Mouse (Mus musculus) limb, embryonic 12.5 days (tissue): ENCODE measurements around the gene Fank1. TPM values are rescaled to one million over a fixed set of nuclear protein-coding genes. Genes with fewer than 3 reads are reported as not detected.
"Not testable (repeated sequence)": the region's sequence is repeated elsewhere in the genome, so short reads cannot be mapped to it uniquely, and the experiment has no call there.

ENCODE experiments used
- ATAC-seq: fragments of 200-750 bp; cut with Nextera tagmentation; 2 replicates; pipeline ENCODE4 v1.8.0; 2017; ENCODE audit warnings: low read depth, moderate TSS enrichment; ENCODE audit not compliant: insufficient number of reproducible peaks, insufficient read depth, low FRiP score, low TSS enrichment
- H3K27ac ChIP-seq: fragments of 300-500 bp; sonication (generic); 2 replicates; pipeline ENCODE4 v1.5.1; 2016; ENCODE audit warnings: mild to moderate bottlenecking, moderate library complexity
- H3K27me3 ChIP-seq: fragments of 300-500 bp; sonication (generic); 2 replicates; pipeline ENCODE4 v1.6.1; 2016; ENCODE audit warnings: mild to moderate bottlenecking, moderate library complexity
- H3K36me3 ChIP-seq: fragments of 300-500 bp; sonication (generic); 2 replicates; pipeline ENCODE4 v1.6.1; 2016; ENCODE audit warnings: mild to moderate bottlenecking, moderate library complexity
- H3K4me1 ChIP-seq: fragments of 300-500 bp; sonication (generic); replicated peaks from 2 replicates; pipeline ENCODE4 v1.6.1; 2016
- H3K4me2 ChIP-seq: fragments of 300-500 bp; sonication (generic); 2 replicates; pipeline ENCODE4 v1.6.1; 2016; ENCODE audit warnings: mild to moderate bottlenecking, moderate library complexity
- H3K4me3 ChIP-seq: fragments of 300-500 bp; sonication (generic); replicated peaks from 2 replicates; pipeline ENCODE4 v1.5.1; 2016; ENCODE audit warnings: mild to moderate bottlenecking
- H3K9ac ChIP-seq: fragments of 300-500 bp; sonication (generic); replicated peaks from 2 replicates; pipeline ENCODE4 v1.6.1; 2016; ENCODE audit warnings: mild to moderate bottlenecking, moderate library complexity
- H3K9me3 ChIP-seq: fragments of 300-500 bp; sonication (generic); 2 replicates; pipeline ENCODE4 v1.6.1; 2016; ENCODE audit warnings: mild to moderate bottlenecking, moderate library complexity
- WGBS: fragments of 180-500 bp; shearing (Covaris S2); methylation state at CpG from one replicate; pipeline ENCODE4 v1.1.7; 2016; 5-methylcytosine and 5-hydroxymethylcytosine counted together
- polyA plus RNA-seq: library from polyadenylated mRNA; unstranded; fragments of >200 nt; fragmentation: Nextera tagmentation; extraction: Ambion mirVana; gene quantifications from 2 replicates; pipeline ENCODE4 v1.2.1, GENCODE M21; 2016

The Fank1 gene
- polyA plus RNA-seq, 1 experiment from 2014 or later, result 0.16 TPM

GRCm38 (mm10) chr7:133863684-133864083 is 87.0 kb downstream of the Fank1 start:
- H3K27ac ChIP-seq, result no peak overlapping the region
- WGBS, result 92% methylated on average over 4 of the region's 4 CpGs
- no peaks in the 10 kb centered on the region for H3K36me3 ChIP-seq
- no peak overlapping the region for H3K4me3 ChIP-seq
- ATAC-seq, result no peak
- no peak overlapping the region for H3K9ac ChIP-seq
- H3K4me1 ChIP-seq, result no peaks in the 10 kb centered on the region
- no peak overlapping the region for H3K4me2 ChIP-seq
- no peaks in the 10 kb centered on the region for H3K27me3 ChIP-seq
- no peaks in the 10 kb centered on the region for H3K9me3 ChIP-seq

- no peak overlapping the region for H3K9ac ChIP-seq
- ATAC-seq, result no peak
- 84% methylated on average over 4 of the region's 4 CpGs for WGBS
- no peak overlapping the region for H3K4me3 ChIP-seq
- H3K4me2 ChIP-seq, result no peak overlapping the region
- H3K27me3 ChIP-seq, result no peaks in the 10 kb centered on the region
- H3K9me3 ChIP-seq, result no peaks in the 10 kb centered on the region
- H3K27ac ChIP-seq, result no peak overlapping the region
- H3K36me3 ChIP-seq, result no peaks in the 10 kb centered on the region
- no peaks in the 10 kb centered on the region for H3K4me1 ChIP-seq
Measured at GRCm38 (mm10) chr7:133870265-133870664, 93.6 kb downstream of the Fank1 start.

- Histone ChIP-seq H3K4me1 (no peaks in the 10 kb centered on the region), H3K36me3 (no peaks in the 10 kb centered on the region), H3K4me2 (no peak overlapping the region), H3K27ac (no peak overlapping the region), H3K27me3 (no peaks in the 10 kb centered on the region), H3K9ac (no peak overlapping the region), H3K4me3 (no peak overlapping the region), H3K9me3 (no peaks in the 10 kb centered on the region)
- WGBS, result 88% methylated on average over 5 of the region's 5 CpGs
- no peak for ATAC-seq
Measured at GRCm38 (mm10) chr7:133872701-133873100, 96.0 kb downstream of the Fank1 start.

DNA sequence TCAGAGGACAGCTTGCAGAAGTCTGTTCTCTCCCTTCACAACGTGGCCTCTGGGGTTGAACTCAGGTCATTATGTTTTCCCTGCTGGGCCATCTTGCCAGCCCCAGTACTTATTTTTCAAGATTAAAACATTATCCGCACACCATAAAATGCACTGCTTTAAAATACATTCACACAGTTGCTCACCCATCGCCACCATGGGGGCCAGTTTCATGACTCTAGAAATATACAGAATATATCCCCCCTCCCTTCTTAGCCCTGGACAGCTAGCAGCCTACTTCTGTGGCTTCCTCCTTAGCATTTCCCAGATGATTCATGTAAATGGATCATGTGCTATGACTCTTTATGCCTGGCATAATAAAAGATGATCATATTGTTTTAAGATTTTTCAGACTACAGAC is 99.5 kb downstream of the Fank1 start:
- Histone ChIP-seq H3K27me3 (no peaks in the 10 kb centered on the region), H3K9me3 (no peaks in the 10 kb centered on the region), H3K9ac (no peak overlapping the region), H3K4me1 (peaks cover 5% of the 10 kb centered on the region), H3K4me3 (no peak overlapping the region), H3K27ac (no peak overlapping the region), H3K36me3 (no peaks in the 10 kb centered on the region), H3K4me2 (no peak overlapping the region)
- no peak for ATAC-seq
- 63% methylated on average over 3 of the region's 3 CpGs for WGBS

GRCm38 (mm10) chr7:133876646-133877342 is 100.1 kb downstream of the Fank1 start:
- H3K27ac ChIP-seq, result no peak overlapping the region
- no peak for ATAC-seq

DNA sequence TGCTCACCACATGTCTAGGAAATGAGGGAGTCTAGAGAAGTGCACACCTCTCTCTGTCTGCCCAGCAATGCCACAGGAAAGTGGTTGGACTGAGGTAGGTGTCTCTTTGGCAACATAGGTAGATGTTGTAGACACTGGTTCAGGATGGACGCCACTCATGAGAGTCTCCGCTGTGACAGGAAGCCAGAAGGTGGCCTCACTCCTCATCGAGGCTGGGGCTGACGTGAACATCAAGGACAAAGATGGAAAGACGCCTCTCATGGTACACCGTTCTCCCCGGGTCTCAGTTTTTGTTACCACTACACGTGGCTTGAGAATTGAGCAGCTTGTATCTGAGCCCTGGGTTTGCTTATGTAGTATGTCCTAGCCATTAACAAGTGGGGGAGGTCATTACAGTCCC is 103.1 kb downstream of the Fank1 start:
- peaks cover 5% of the 10 kb centered on the region for H3K4me1 ChIP-seq
- no peak overlapping the region for H3K4me3 ChIP-seq
- 94% methylated on average over 8 of the region's 8 CpGs for WGBS

More at GRCm38 (mm10) chr7:133876646-133877342, 100.1 kb downstream of the Fank1 start:
- Histone ChIP-seq H3K4me2 (no peak overlapping the region), H3K4me3 (no peak overlapping the region), H3K9me3 (no peaks in the 10 kb centered on the region), H3K27me3 (no peaks in the 10 kb centered on the region), H3K4me1 (peaks cover 5% of the 10 kb centered on the region), H3K36me3 (no peaks in the 10 kb centered on the region), H3K9ac (no peak overlapping the region)
- whole genome bisulfite sequencing, result 75% methylated on average over 17 of the region's 17 CpGs

GRCm38 (mm10) chr7:133884759-133885431 is 108.2 kb downstream of the Fank1 start:
- H3K4me2 ChIP-seq, H3K4me3 ChIP-seq, H3K27me3 ChIP-seq, H3K36me3 ChIP-seq, H3K9me3 ChIP-seq, H3K9ac ChIP-seq, H3K4me1 ChIP-seq: not testable (repeated sequence)
- H3K27ac ChIP-seq, result 0 out of 2 replicates have a peak overlapping the region, but pooled peaks have one; percentile 45
- peak; percentile 66 for ATAC-seq
- 64% methylated on average over 5 of the region's 9 CpGs for WGBS

More for the DNA sequence above, 103.1 kb downstream of the Fank1 start:
- no peak for ATAC-seq
- H3K9me3 ChIP-seq, result no peaks in the 10 kb centered on the region
- no peak overlapping the region for H3K27ac ChIP-seq
- H3K27me3 ChIP-seq, result no peaks in the 10 kb centered on the region
- no peaks in the 10 kb centered on the region for H3K36me3 ChIP-seq
- H3K9ac ChIP-seq, result no peak overlapping the region
- no peak overlapping the region for H3K4me2 ChIP-seq

DNA sequence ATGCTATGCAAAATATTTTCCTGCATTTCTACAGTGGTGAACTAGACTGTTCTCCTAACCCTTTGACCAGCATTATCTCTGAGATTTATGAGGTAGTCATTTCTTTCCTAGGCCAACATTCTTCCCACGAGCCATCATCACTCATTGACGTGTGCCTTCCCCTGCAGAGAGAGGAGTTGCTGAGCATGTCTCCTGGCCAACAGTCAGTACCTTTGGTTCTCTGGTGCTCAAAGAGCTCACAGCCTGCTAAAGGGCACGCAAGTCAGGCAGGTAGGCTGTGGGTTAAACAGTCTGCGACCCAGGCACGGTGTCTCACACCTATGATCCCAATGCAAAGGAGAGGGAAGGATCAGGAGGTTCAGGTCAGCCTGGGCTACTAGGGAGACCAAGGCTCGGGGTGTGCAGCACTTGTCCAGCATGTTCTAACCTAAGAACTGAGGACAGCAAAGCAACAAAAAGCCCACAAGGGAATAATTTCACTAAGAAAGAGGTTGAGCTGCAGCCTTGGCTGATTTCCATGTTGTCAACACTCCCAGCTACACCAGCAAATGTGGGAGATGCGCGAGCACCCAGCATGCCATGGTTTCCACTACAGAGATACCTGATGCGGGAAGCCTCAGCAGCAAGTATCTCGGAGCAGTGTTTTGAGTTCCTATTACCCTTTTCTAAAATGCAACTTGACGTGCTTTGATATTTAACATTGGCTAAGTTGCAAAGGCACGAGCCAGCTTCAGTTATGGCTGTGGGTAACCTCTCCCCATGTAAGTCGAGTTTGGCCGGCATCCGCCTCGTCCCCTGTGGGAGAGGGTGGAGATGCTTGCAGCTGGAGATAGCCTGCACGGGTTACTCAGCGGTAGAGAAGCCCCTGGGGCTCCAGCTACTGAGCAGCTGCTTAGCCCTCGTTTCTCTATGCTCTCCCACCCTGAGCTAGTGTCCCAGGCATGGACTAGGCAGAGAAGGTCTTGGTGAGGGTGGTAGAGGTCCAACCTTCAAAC is 112.6 kb downstream of the Fank1 start:
- ATAC-seq, result no peak
- Histone ChIP-seq H3K9ac (no peak overlapping the region), H3K27ac (no peak overlapping the region), H3K4me3 (no peak overlapping the region), H3K27me3 (no peaks in the 10 kb centered on the region), H3K9me3 (no peaks in the 10 kb centered on the region), H3K4me1 (no peaks in the 10 kb centered on the region), H3K36me3 (no peaks in the 10 kb centered on the region), H3K4me2 (no peak overlapping the region)
- 80% methylated on average over 19 of the region's 19 CpGs for WGBS

- WGBS, result 89% methylated on average over 4 of the region's 4 CpGs
- Histone ChIP-seq H3K27ac (no peak overlapping the region), H3K4me2 (no peak overlapping the region), H3K27me3 (no peaks in the 10 kb centered on the region), H3K36me3 (no peaks in the 10 kb centered on the region), H3K4me1 (no peaks in the 10 kb centered on the region), H3K9ac (no peak overlapping the region), H3K9me3 (no peaks in the 10 kb centered on the region), H3K4me3 (no peak overlapping the region)
- no peak for ATAC-seq
Measured at GRCm38 (mm10) chr7:133889986-133890385, 113.3 kb downstream of the Fank1 start.

GRCm38 (mm10) chr7:133891298-133891697 is 114.6 kb downstream of the Fank1 start:
- no peak overlapping the region for H3K4me2 ChIP-seq
- no peaks in the 10 kb centered on the region for H3K36me3 ChIP-seq
- no peaks in the 10 kb centered on the region for H3K9me3 ChIP-seq
- H3K27ac ChIP-seq, result no peak overlapping the region
- no peaks in the 10 kb centered on the region for H3K27me3 ChIP-seq
- no peak overlapping the region for H3K4me3 ChIP-seq
- no peaks in the 10 kb centered on the region for H3K4me1 ChIP-seq
- ATAC-seq, result no peak
- no peak overlapping the region for H3K9ac ChIP-seq
- 85% methylated on average over 9 of the region's 9 CpGs for WGBS

DNA sequence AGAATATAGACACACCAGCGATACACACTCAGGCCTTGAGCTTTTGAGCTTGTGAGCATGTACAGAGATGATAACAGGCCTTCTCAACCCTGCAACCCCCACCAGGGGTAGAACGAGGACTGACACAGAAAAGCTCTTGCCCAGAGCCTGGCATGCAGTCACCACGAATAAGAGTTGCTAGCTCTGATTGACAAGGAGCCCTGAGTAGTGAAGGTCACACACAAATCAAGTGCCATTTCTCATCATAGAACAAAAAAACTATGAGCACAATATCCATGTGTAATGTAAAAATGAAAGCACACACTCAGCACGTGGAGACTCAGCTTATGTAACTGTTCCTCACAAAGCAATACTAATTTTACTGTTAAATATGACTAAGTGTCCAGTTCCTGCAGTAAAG is 115.1 kb downstream of the Fank1 start:
- H3K4me3 ChIP-seq, result no peak overlapping the region
- H3K36me3 ChIP-seq, result no peaks in the 10 kb centered on the region
- no peak for ATAC-seq
- H3K4me2 ChIP-seq, result no peak overlapping the region
- H3K9me3 ChIP-seq, result no peaks in the 10 kb centered on the region
- H3K4me1 ChIP-seq, result no peaks in the 10 kb centered on the region
- no peak overlapping the region for H3K9ac ChIP-seq
- H3K27ac ChIP-seq, result no peak overlapping the region
- no peaks in the 10 kb centered on the region for H3K27me3 ChIP-seq
- WGBS, result 79% methylated on average over 4 of the region's 4 CpGs
